Mouse (Mus musculus): ENCODE data around the gene Plcg2. TPM values are rescaled to one million over a fixed set of nuclear protein-coding genes. Genes with fewer than 3 reads are reported as not detected.
A peak's percentile ranks its signal among the peaks of the same experiment; 100 is the strongest.

Gene Plcg2
- polyA plus RNA-seq, 1 experiment = 12.5 TPM

- 72% methylated on average over 14 of the region's 14 CpGs for WGBS
These were observed 128.1 kb downstream of the Plcg2 start for GRCm38 (mm10) chr8:117626040-117626838.

DNA sequence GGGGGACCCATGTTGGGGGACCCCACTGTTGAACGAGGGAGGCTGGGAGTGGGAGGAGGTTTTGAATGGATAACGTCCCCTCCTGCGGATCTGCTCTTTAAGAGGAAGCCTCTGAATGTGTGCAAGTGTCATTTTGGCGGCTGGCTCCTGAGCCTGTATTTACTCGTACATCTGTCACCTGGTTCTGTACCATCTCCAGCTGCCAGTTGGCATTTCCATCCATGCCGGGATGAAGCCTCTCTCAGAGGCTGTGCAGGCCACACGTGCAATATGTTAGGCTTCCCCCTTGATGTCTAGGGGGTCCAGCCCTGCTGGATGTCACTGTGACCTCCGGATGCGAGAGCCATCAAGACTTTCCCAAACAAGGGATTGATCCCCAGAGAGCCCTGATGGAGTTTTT, 129.0 kb downstream of the Plcg2 start:
- no peak for TF ChIP-seq POLR2A (IDR thresholded peaks at IDR 0.05; ENCODE audit: low read depth, low read length)
- TF ChIP-seq CTCF (conservative IDR thresholded peaks at IDR 0.05; ENCODE audit: insufficient read depth, insufficient read length, low read depth, low read length) = no peak

More at GRCm38 (mm10) chr8:117626040-117626838, 128.1 kb downstream of the Plcg2 start:
- no peak for TF ChIP-seq POLR2A (IDR thresholded peaks at IDR 0.05; ENCODE audit: low read depth, low read length)
- TF ChIP-seq CTCF (conservative IDR thresholded peaks at IDR 0.05; ENCODE audit: insufficient read depth, insufficient read length, low read depth, low read length) = peak; percentile 83
- DNase-seq = peak; percentile 37
- Histone ChIP-seq H3K27ac (ENCODE audit: insufficient read depth, low read depth, low read length) (no peak overlapping the region), H3K4me1 (ENCODE audit: control insufficient read depth, insufficient read depth, low read length) (no peaks in the 10 kb centered on the region), H3K36me3 (ENCODE audit: control insufficient read depth, insufficient read depth, low read length) (no peaks in the 10 kb centered on the region), H3K27me3 (replicated peaks; ENCODE audit: control insufficient read depth, insufficient read depth, low read length) (no peaks in the 10 kb centered on the region), H3K4me3 (ENCODE audit: insufficient read depth, low read depth, low read length) (no peak overlapping the region)

GRCm38 (mm10) chr8:117632532-117632931, 134.4 kb downstream of the Plcg2 start:
- 78% methylated on average over 5 of the region's 5 CpGs for WGBS
- TF ChIP-seq CTCF (conservative IDR thresholded peaks at IDR 0.05; ENCODE audit: insufficient read depth, insufficient read length, low read depth, low read length) (no peak), POLR2A (IDR thresholded peaks at IDR 0.05; ENCODE audit: low read depth, low read length) (no peak)

More for the DNA sequence above, 129.0 kb downstream of the Plcg2 start:
- H3K27ac ChIP-seq (ENCODE audit: insufficient read depth, low read depth, low read length) = no peak overlapping the region
- H3K4me3 ChIP-seq (ENCODE audit: insufficient read depth, low read depth, low read length) = no peak overlapping the region
- no peak for DNase-seq
- 77% methylated on average over 9 of the region's 9 CpGs for WGBS
- no peaks in the 10 kb centered on the region for H3K27me3 ChIP-seq (replicated peaks; ENCODE audit: control insufficient read depth, insufficient read depth, low read length)
- no peaks in the 10 kb centered on the region for H3K4me1 ChIP-seq (ENCODE audit: control insufficient read depth, insufficient read depth, low read length)
- no peaks in the 10 kb centered on the region for H3K36me3 ChIP-seq (ENCODE audit: control insufficient read depth, insufficient read depth, low read length)

DNA sequence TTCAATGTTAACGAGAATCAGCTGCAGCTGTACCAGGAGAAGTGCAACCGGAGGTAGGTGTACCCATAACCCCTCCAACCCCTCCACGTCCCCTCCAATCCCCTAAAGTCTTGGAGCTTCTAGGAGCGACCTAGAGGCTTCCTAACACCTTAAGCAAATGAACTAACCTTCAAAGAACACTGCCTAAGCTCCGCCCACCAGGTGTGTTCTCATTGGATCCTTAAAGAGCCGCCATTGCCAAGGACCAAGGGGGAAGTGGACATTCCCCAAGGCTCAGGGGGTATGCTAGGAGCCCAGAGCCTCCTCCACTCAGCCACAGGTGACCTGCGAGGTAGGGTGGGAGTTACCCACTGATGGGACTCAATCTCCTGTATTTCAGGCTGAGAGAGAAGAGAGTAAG, 136.3 kb downstream of the Plcg2 start:
- WGBS = 89% methylated on average over 7 of the region's 7 CpGs
- no peak for DNase-seq
- H3K4me3 ChIP-seq (ENCODE audit: insufficient read depth, low read depth, low read length) = no peak overlapping the region
- H3K27me3 ChIP-seq (replicated peaks; ENCODE audit: control insufficient read depth, insufficient read depth, low read length) = no peaks in the 10 kb centered on the region
- no peaks in the 10 kb centered on the region for H3K4me1 ChIP-seq (ENCODE audit: control insufficient read depth, insufficient read depth, low read length)
- TF ChIP-seq CTCF (conservative IDR thresholded peaks at IDR 0.05; ENCODE audit: insufficient read depth, insufficient read length, low read depth, low read length) (no peak), POLR2A (IDR thresholded peaks at IDR 0.05; ENCODE audit: low read depth, low read length) (no peak)
- no peak overlapping the region for H3K27ac ChIP-seq (ENCODE audit: insufficient read depth, low read depth, low read length)
- H3K36me3 ChIP-seq (ENCODE audit: control insufficient read depth, insufficient read depth, low read length) = no peaks in the 10 kb centered on the region

More at GRCm38 (mm10) chr8:117632532-117632931, 134.4 kb downstream of the Plcg2 start:
- Histone ChIP-seq H3K4me1 (ENCODE audit: control insufficient read depth, insufficient read depth, low read length) (no peaks in the 10 kb centered on the region), H3K27me3 (replicated peaks; ENCODE audit: control insufficient read depth, insufficient read depth, low read length) (no peaks in the 10 kb centered on the region), H3K27ac (ENCODE audit: insufficient read depth, low read depth, low read length) (no peak overlapping the region), H3K4me3 (ENCODE audit: insufficient read depth, low read depth, low read length) (no peak overlapping the region), H3K36me3 (ENCODE audit: control insufficient read depth, insufficient read depth, low read length) (no peaks in the 10 kb centered on the region)
- no peak for DNase-seq

DNA sequence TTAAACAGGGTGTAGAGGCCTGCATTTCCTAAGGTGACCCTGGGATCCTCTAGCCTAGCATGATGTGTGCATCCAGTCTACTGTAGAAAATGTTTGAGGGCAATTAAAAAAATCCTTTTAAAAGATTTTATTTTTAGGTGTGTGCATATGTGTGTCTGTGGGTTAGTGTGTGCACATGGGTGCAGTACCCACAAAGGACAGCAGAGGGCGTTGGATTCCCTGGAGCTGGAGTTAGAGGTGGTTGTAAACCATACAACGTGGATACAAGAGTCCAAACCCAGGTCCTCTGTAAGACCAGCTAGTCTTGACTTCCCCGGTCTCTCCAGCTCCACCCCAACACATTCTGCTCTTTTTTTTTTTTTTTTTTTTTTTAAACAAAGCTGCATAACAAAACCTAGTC, 139.4 kb downstream of the Plcg2 start:
- WGBS = 67% methylated on average over 3 of the region's 3 CpGs
- Histone ChIP-seq H3K4me3 (ENCODE audit: insufficient read depth, low read depth, low read length) (no peak overlapping the region), H3K27ac (ENCODE audit: insufficient read depth, low read depth, low read length) (no peak overlapping the region), H3K4me1 (ENCODE audit: control insufficient read depth, insufficient read depth, low read length) (no peaks in the 10 kb centered on the region), H3K36me3 (ENCODE audit: control insufficient read depth, insufficient read depth, low read length) (no peaks in the 10 kb centered on the region), H3K27me3 (replicated peaks; ENCODE audit: control insufficient read depth, insufficient read depth, low read length) (no peaks in the 10 kb centered on the region)
- TF ChIP-seq CTCF (conservative IDR thresholded peaks at IDR 0.05; ENCODE audit: insufficient read depth, insufficient read length, low read depth, low read length) = no peak
- no peak for TF ChIP-seq POLR2A (IDR thresholded peaks at IDR 0.05; ENCODE audit: low read depth, low read length)
- DNase-seq = no peak

GRCm38 (mm10) chr8:117639631-117640030, 141.5 kb downstream of the Plcg2 start:
- Histone ChIP-seq H3K36me3 (ENCODE audit: control insufficient read depth, insufficient read depth, low read length) (no peaks in the 10 kb centered on the region), H3K4me1 (ENCODE audit: control insufficient read depth, insufficient read depth, low read length) (no peaks in the 10 kb centered on the region), H3K4me3 (ENCODE audit: insufficient read depth, low read depth, low read length) (no peak overlapping the region), H3K27ac (ENCODE audit: insufficient read depth, low read depth, low read length) (no peak overlapping the region), H3K27me3 (replicated peaks; ENCODE audit: control insufficient read depth, insufficient read depth, low read length) (no peaks in the 10 kb centered on the region)
- no peak for DNase-seq
- no peak for TF ChIP-seq POLR2A (IDR thresholded peaks at IDR 0.05; ENCODE audit: low read depth, low read length)
- TF ChIP-seq CTCF (conservative IDR thresholded peaks at IDR 0.05; ENCODE audit: insufficient read depth, insufficient read length, low read depth, low read length) = no peak
- 93% methylated on average over 9 of the region's 9 CpGs for WGBS

- DNase-seq = no peak
- WGBS = 61% methylated on average over 5 of the region's 5 CpGs
- Histone ChIP-seq H3K27me3 (replicated peaks; ENCODE audit: control insufficient read depth, insufficient read depth, low read length) (no peaks in the 10 kb centered on the region), H3K4me3 (ENCODE audit: insufficient read depth, low read depth, low read length) (no peak overlapping the region), H3K36me3 (ENCODE audit: control insufficient read depth, insufficient read depth, low read length) (no peaks in the 10 kb centered on the region), H3K27ac (ENCODE audit: insufficient read depth, low read depth, low read length) (no peak overlapping the region), H3K4me1 (ENCODE audit: control insufficient read depth, insufficient read depth, low read length) (no peaks in the 10 kb centered on the region)
- TF ChIP-seq CTCF (conservative IDR thresholded peaks at IDR 0.05; ENCODE audit: insufficient read depth, insufficient read length, low read depth, low read length) = no peak
- no peak for TF ChIP-seq POLR2A (IDR thresholded peaks at IDR 0.05; ENCODE audit: low read depth, low read length)
These were observed 147.4 kb downstream of the Plcg2 start for GRCm38 (mm10) chr8:117645486-117645885.

Data from kidney, adult 2 months (tissue).